Comparison of ENCODE assay signal across 8 mouse cellular contexts in the genomic region with DNA sequence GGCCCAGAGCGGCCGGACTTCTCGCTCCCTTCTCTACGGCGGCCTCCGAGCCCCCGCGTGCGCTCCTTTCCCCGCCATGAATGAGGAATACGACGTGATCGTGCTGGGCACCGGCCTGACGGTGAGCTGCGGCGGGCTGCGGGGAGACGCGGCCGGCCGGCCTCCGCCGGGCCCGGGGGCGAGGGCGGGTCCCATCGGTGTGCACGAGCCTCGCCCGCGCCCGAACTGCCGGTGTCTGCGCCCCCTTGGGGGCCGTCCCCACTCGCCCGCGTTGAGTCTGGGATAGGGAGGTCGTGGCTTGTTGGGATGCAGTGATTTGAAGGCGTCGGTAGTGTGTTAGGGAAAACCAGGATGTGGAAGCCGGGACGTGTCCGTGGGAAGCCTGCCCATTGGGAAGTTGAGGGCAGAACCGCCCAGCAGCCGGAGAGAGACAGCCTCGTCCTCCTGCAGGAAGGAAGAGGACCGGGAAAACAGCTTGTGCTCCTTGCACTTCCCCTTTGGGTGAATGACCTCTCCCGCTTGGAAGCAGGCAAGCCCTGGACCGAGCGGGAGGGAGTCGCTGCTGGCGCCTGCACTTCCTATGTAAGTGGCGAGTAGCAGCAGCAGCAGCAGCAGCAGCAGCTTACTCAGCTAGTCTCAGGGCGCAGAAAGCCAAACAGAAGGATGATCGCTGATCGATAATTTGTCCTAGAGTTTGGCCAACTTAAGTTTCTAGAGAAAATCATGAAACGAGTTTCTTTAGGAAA. TPM values are rescaled to one million over a fixed set of nuclear protein-coding genes. Genes with fewer than 3 reads are reported as not detected.
DNase-seq lines count a peak whose midpoint lies in the region; ATAC-seq and TF ChIP-seq lines count a peak whose summit lies in the region.

No protein-coding gene starts in this region.

- H3K4me2 ChIP-seq in hindbrain, embryonic 11.5 days (replicated peaks; ENCODE audit: low read depth, low read length): peak overlapping the region; percentile 46

- H3K27me3 ChIP-seq in Patski: no peaks in the 10 kb centered on the region
- no peaks in the 10 kb centered on the region for H3K27me3 ChIP-seq in hindbrain, embryonic 11.5 days (ENCODE audit: control insufficient read depth, insufficient read depth, low read length)

- H3K27ac ChIP-seq in hindbrain, embryonic 11.5 days (ENCODE audit: low read depth, low read length): peak overlapping the region; percentile 98

- POLR2A ChIA-PET in Patski (lab: Charles Lee): no interaction called here

- WGBS in hindbrain, embryonic 11.5 days: under 1% methylated on average over 46 of the region's 59 CpGs

- CTCF ChIA-PET in Patski (lab: Charles Lee): no interaction called here

- peak; percentile 31 for DNase-seq in Patski (ENCODE audit: low read depth, low spot score)
- DNase-seq in cerebellum, postnatal 10 days: peak; percentile 78 to 86
- peak; percentile 70 to 72 for DNase-seq in frontal cortex, postnatal 10 days (ENCODE audit: low spot score in 2 of 2)
- DNase-seq in hindbrain, embryonic 11.5 days (ENCODE audit: low spot score): peak; percentile 71
- DNase-seq in layer of hippocampus, postnatal 14 days (ENCODE audit: low spot score in 2 of 2): peak; percentile 67 to 74
- DNase-seq in lung, postnatal 10 days: peak; percentile 91
- DNase-seq in ovary, postnatal 14 days (ENCODE audit: low spot score): peak; percentile 59
- DNase-seq in urinary bladder, adult 2 months (ENCODE audit: low spot score): peak; percentile 77

- H3K9ac ChIP-seq in hindbrain, embryonic 11.5 days (ENCODE audit: low read depth, low read length): peak overlapping the region; percentile 98

- peak overlapping the region; percentile 94 for H3K4me3 ChIP-seq in hindbrain, embryonic 11.5 days (ENCODE audit: low read depth, low read length)

- no peak for TF ChIP-seq CTCF in Patski (IDR thresholded peaks at IDR 0.05)

- no peaks in the 10 kb centered on the region; the same call in 1 of the 2 replicates for H3K9me3 ChIP-seq in hindbrain, embryonic 11.5 days (ENCODE audit: control insufficient read depth, low read length)

- H3K4me1 ChIP-seq in hindbrain, embryonic 11.5 days (replicated peaks; ENCODE audit: control insufficient read depth, insufficient read depth, low read length): no peaks in the 10 kb centered on the region

- H3K36me3 ChIP-seq in hindbrain, embryonic 11.5 days (ENCODE audit: control insufficient read depth, insufficient read depth, low read length): no peaks in the 10 kb centered on the region

- in situ Hi-C loops in Patski (cut with MboI; ENCODE audit: low pct_unique_long_range_greater_than_20kb): no loop called here

- peak; percentile 73 for ATAC-seq in Patski
- peak; percentile 75 for ATAC-seq in hindbrain, embryonic 11.5 days (ENCODE audit: low FRiP score)

RNA-seq across cellular contexts. Expression of gene Gdi2, which starts 0.5 kb away (rescaled TPM):
- polyA plus RNA-seq in Patski (2021): 436 TPM
- polyA plus RNA-seq in hindbrain, embryonic 11.5 days (2014; fragmentation: Nextera tagmentation; extraction: Ambion mirVana): 521 and 531 TPM in 2 replicates
- 100 to 1,000 TPM; 301 to 313 TPM for total RNA-seq in layer of hippocampus, postnatal 14 days (2021)
- 198 and 224 TPM in 2 replicates for polyA plus RNA-seq in urinary bladder, adult 2 months (2012; rRNA removed)

Comparison
In these comparisons a context has a peak if more than half of its experiments do, and no peak if none do; other contexts are left out.
1. Peak in every context shown above with its lines: DNase-seq, ATAC-seq, H3K4me3 ChIP-seq and H3K27ac ChIP-seq.
2. DNase-seq: peak in every context shown above with its lines; median percentile 91 in lung, postnatal 10 days; 82 in cerebellum, postnatal 10 days; 77 in urinary bladder, adult 2 months; 71 in frontal cortex, postnatal 10 days; 71 in hindbrain, embryonic 11.5 days; 70 in layer of hippocampus, postnatal 14 days; 59 in ovary, postnatal 14 days; 31 in Patski.